Mouse (Mus musculus) forebrain, postnatal 0 days (tissue): ENCODE measurements at regions not wholly inside any gene's neighbourhood (a gene's known extent, or its start where the extent isn't known, plus 50 kb on each side); places are given as distances from the start of the nearest gene placed in this dataset.

ENCODE experiments used
- ATAC-seq: fragments of 200-750 bp; cut with Nextera tagmentation; 2 replicates; pipeline ENCODE4 v1.8.0; 2017; ENCODE audit warnings: mild to moderate bottlenecking, moderate library complexity
- DNase-seq: peaks from one replicate; pipeline ENCODE4 v3.0.0-alpha.2; 2015
- H3K27ac ChIP-seq: fragments of 300-500 bp; sonication (generic); 2 replicates; pipeline ENCODE4 v1.5.1; 2014; ENCODE audit warnings: low read depth, mild to moderate bottlenecking, antibody characterized with exemption, low read length, moderate library complexity, mixed read lengths
- H3K27me3 ChIP-seq: fragments of 300-500 bp; sonication (generic); 2 replicates; pipeline ENCODE4 v1.6.1; 2014; ENCODE audit warnings: mild to moderate bottlenecking, low read length, mixed read lengths; ENCODE audit not compliant: insufficient read depth
- H3K36me3 ChIP-seq: fragments of 300-500 bp; sonication (generic); 2 replicates; pipeline ENCODE4 v1.6.1; 2014; ENCODE audit warnings: mild to moderate bottlenecking, moderate library complexity; ENCODE audit not compliant: insufficient read depth
- H3K4me1 ChIP-seq: fragments of 300-500 bp; sonication (generic); 2 replicates; pipeline ENCODE4 v1.6.1; 2014; ENCODE audit warnings: antibody characterized with exemption; ENCODE audit not compliant: insufficient read depth
- H3K4me2 ChIP-seq: fragments of 300-500 bp; sonication (generic); 2 replicates; pipeline ENCODE4 v1.6.1; 2014; ENCODE audit warnings: low read depth, mild to moderate bottlenecking, moderate library complexity
- H3K4me3 ChIP-seq: fragments of 300-500 bp; sonication (generic); 2 replicates; pipeline ENCODE4 v1.5.1; 2014; ENCODE audit warnings: low read depth, low read length, mixed read lengths
- H3K9ac ChIP-seq: fragments of 300-500 bp; sonication (generic); 2 replicates; pipeline ENCODE4 v1.6.1; 2014; ENCODE audit warnings: mild to moderate bottlenecking
- H3K9me3 ChIP-seq: fragments of 300-500 bp; sonication (generic); 2 replicates; pipeline ENCODE4 v1.6.1; 2016; ENCODE audit warnings: low read length
- CTCF ChIP-seq: sonication (generic); IDR thresholded peaks from 2 replicates; pipeline ENCODE4 v1.5.1; 2016; ENCODE audit warnings: antibody characterized with exemption, control low read depth, low read depth
- WGBS: fragments of 180-500 bp; shearing (Covaris S2); extraction: QIAGEN DNeasy Blood & Tissue Kit; methylation state at CpG from one replicate; pipeline ENCODE4 v1.1.7; 2014; 5-methylcytosine and 5-hydroxymethylcytosine counted together

- no peaks in the 10 kb centered on the region for H3K9me3 ChIP-seq
- H3K4me2 ChIP-seq, result no peak overlapping the region
- no peaks in the 10 kb centered on the region for H3K27me3 ChIP-seq
- no peak overlapping the region for H3K27ac ChIP-seq
- H3K4me1 ChIP-seq, result no peaks in the 10 kb centered on the region
- ATAC-seq, result no peak
- no peak overlapping the region for H3K9ac ChIP-seq
- 78% methylated on average over 4 of the region's 4 CpGs for WGBS
- DNase-seq, result no peak
- no peaks in the 10 kb centered on the region for H3K36me3 ChIP-seq
- no peak for TF ChIP-seq CTCF
- H3K4me3 ChIP-seq, result no peak overlapping the region
Measured at GRCm38 (mm10) chr3:149488147-149488546, 497.8 kb upstream of the Adgrl2 start.

- no peaks in the 10 kb centered on the region for H3K9me3 ChIP-seq
- no peak overlapping the region for H3K4me2 ChIP-seq
- H3K9ac ChIP-seq, result no peak overlapping the region
- no peak for TF ChIP-seq CTCF
- ATAC-seq (no peak), DNase-seq (no peak)
- no peaks in the 10 kb centered on the region for H3K27me3 ChIP-seq
- H3K27ac ChIP-seq, result no peak overlapping the region
- H3K4me3 ChIP-seq, result no peak overlapping the region
- H3K4me1 ChIP-seq, result no peaks in the 10 kb centered on the region
- WGBS, result 84% methylated on average over 4 of the region's 4 CpGs
- H3K36me3 ChIP-seq, result no peaks in the 10 kb centered on the region
Measured at GRCm38 (mm10) chr3:149485406-149485805, 495.1 kb upstream of the Adgrl2 start.

- H3K36me3 ChIP-seq, result no peaks in the 10 kb centered on the region
Measured at GRCm38 (mm10) chr3:149484319-149484718, 494.0 kb upstream of the Adgrl2 start.

GRCm38 (mm10) chr3:149476151-149476550, 485.8 kb upstream of the Adgrl2 start:
- ATAC-seq, result no peak
- H3K4me3 ChIP-seq, result no peak overlapping the region
- H3K36me3 ChIP-seq, result no peaks in the 10 kb centered on the region
- H3K4me2 ChIP-seq, result no peak overlapping the region
- DNase-seq, result no peak
- H3K9ac ChIP-seq, result no peak overlapping the region
- no peaks in the 10 kb centered on the region for H3K4me1 ChIP-seq
- H3K9me3 ChIP-seq, result no peaks in the 10 kb centered on the region
- no peaks in the 10 kb centered on the region for H3K27me3 ChIP-seq
- no peak for TF ChIP-seq CTCF
- WGBS, result 88% methylated on average over 2 of the region's 2 CpGs
- no peak overlapping the region for H3K27ac ChIP-seq

More at GRCm38 (mm10) chr3:149484319-149484718, 494.0 kb upstream of the Adgrl2 start:
- Histone ChIP-seq H3K4me2 (no peak overlapping the region), H3K27ac (no peak overlapping the region), H3K4me3 (no peak overlapping the region), H3K4me1 (no peaks in the 10 kb centered on the region), H3K9ac (no peak overlapping the region), H3K9me3 (no peaks in the 10 kb centered on the region), H3K27me3 (no peaks in the 10 kb centered on the region)
- WGBS, result 82% methylated on average over 2 of the region's 2 CpGs
- ATAC-seq, result no peak
- no peak for TF ChIP-seq CTCF
- DNase-seq, result no peak

- no peaks in the 10 kb centered on the region for H3K9me3 ChIP-seq
- H3K36me3 ChIP-seq, result no peaks in the 10 kb centered on the region
- no peak for ATAC-seq
- WGBS, result 88% methylated on average over 5 of the region's 5 CpGs
- H3K4me1 ChIP-seq, result no peaks in the 10 kb centered on the region
- H3K4me2 ChIP-seq, result no peak overlapping the region
- DNase-seq, result no peak
- no peaks in the 10 kb centered on the region for H3K27me3 ChIP-seq
- no peak for TF ChIP-seq CTCF
- H3K27ac ChIP-seq, result no peak overlapping the region
- H3K9ac ChIP-seq, result no peak overlapping the region
- H3K4me3 ChIP-seq, result no peak overlapping the region
Measured at GRCm38 (mm10) chr3:149466973-149467372, 476.6 kb upstream of the Adgrl2 start.

- TF ChIP-seq CTCF, result no peak
- Histone ChIP-seq H3K4me1 (no peaks in the 10 kb centered on the region), H3K9ac (no peak overlapping the region), H3K27ac (no peak overlapping the region), H3K36me3 (no peaks in the 10 kb centered on the region), H3K4me2 (no peak overlapping the region), H3K9me3 (no peaks in the 10 kb centered on the region), H3K4me3 (no peak overlapping the region), H3K27me3 (no peaks in the 10 kb centered on the region)
- no peak for DNase-seq
- no peak for ATAC-seq
- 96% methylated on average over 5 of the region's 5 CpGs for WGBS
Measured at GRCm38 (mm10) chr3:149464603-149465002, 474.2 kb upstream of the Adgrl2 start.

GRCm38 (mm10) chr3:149462121-149462541, 471.8 kb upstream of the Adgrl2 start:
- 66% methylated on average over 2 of the region's 2 CpGs for WGBS
- H3K4me1 ChIP-seq, result no peaks in the 10 kb centered on the region
- TF ChIP-seq CTCF, result no peak
- H3K9ac ChIP-seq, result no peak overlapping the region
- no peaks in the 10 kb centered on the region for H3K9me3 ChIP-seq
- H3K27me3 ChIP-seq, result no peaks in the 10 kb centered on the region
- H3K27ac ChIP-seq, result no peak overlapping the region
- no peaks in the 10 kb centered on the region for H3K36me3 ChIP-seq
- ATAC-seq (no peak), DNase-seq (no peak)
- H3K4me3 ChIP-seq, result no peak overlapping the region
- no peak overlapping the region for H3K4me2 ChIP-seq

- DNase-seq (no peak), ATAC-seq (no peak)
- Histone ChIP-seq H3K4me1 (no peaks in the 10 kb centered on the region), H3K27me3 (no peaks in the 10 kb centered on the region), H3K9ac (no peak overlapping the region), H3K27ac (no peak overlapping the region), H3K36me3 (no peaks in the 10 kb centered on the region), H3K4me2 (no peak overlapping the region), H3K4me3 (no peak overlapping the region), H3K9me3 (no peaks in the 10 kb centered on the region)
- TF ChIP-seq CTCF, result no peak
- WGBS, result 84% methylated on average over 2 of the region's 2 CpGs
Measured at GRCm38 (mm10) chr3:149461613-149462012, 471.3 kb upstream of the Adgrl2 start.
